Mouse (Mus musculus) kidney, postnatal 4 days (tissue): ENCODE results near the gene Rab20.
"Not testable (repeated sequence)": the region's sequence is repeated elsewhere in the genome, so short reads cannot be mapped to it uniquely, and the experiment has no call there.

Source experiments
- DNase-seq, 2 experiments: peaks; one replicate each; pipeline ENCODE4 v3.0.0; 2021; ENCODE audit warnings: mixed read lengths in 2 of 2

The Rab20 gene

DNA sequence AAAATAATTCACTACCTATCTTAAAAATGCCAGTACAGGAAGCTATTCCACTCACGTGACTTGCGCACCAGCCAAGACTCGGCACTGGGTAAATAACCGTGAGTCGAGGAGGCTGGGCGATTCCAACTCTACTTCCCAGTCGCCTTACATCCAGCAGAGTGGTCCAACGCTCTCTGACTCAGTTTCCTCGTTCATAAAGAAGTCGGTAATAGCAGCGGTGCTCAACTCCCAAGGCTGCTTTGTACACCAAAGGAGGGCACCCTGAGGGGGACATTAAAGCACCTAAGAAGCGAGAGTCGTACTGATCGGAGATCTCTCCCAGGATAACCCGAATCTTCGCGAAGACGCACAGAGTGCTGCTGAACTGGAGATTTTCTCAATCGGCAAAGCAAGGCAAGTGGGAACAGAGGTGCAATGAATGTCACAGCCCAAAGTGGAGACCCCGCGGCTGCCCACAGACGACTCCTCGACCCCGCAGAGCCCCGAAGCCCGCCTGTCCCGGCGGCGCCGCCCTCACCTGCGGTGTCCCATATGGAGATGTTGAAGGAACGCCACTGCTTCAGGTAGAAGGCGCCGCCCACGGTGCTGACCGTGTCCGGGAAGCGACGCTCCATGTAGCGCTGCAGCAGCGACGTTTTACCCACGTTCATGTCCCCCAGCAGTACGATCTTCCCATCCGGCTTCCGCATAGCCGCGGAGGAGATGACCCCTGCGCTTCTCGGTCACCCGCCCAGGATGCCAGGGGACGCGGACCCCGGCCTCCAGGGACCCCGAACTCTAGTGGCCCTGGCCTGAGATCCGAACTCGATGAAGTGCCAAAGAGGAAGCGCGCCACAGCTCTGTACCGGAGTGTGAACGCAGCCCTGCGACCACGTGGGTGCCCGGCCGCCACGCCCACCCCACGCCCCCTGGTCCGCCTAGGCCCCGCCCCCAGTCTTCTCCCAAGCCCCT is at the start of gene Rab20:
TSS of gene Rab20 (minus strand) at position 900 of the 951 bp plus-strand sequence.
- DNase-seq = peak; percentile 91 to 93

- DNase-seq = no peak
Observed at GRCm38 (mm10) chr8:11523331-11523730, 44.8 kb upstream of the Rab20 start.

DNA sequence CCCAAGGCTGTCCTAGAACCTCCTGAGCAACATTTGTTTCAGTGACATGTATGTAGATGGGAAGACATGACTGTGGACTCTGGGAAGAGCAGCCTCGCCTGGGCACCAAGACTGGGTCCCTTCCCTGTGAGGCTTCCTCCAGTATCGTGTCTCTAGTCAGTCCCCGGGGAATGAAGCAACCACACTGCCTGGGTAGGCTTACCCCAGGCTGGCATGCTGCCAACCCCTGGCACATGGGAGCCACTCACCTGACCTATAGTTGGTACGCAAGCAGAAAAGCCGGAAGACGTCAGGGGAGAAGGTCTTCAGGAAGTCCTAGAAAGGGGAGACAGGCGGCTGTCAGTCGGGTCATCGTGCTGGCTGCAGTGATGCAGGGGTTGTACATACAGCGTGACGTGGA is 40.2 kb upstream of the Rab20 start:
- DNase-seq = no peak

- no peak for DNase-seq
Observed at GRCm38 (mm10) chr8:11518056-11518396, 39.5 kb upstream of the Rab20 start.

- DNase-seq = no peak
Observed at GRCm38 (mm10) chr8:11517366-11518055, 39.0 kb upstream of the Rab20 start.

- DNase-seq = no peak
Observed at GRCm38 (mm10) chr8:11516292-11516691, 37.8 kb upstream of the Rab20 start.

DNA sequence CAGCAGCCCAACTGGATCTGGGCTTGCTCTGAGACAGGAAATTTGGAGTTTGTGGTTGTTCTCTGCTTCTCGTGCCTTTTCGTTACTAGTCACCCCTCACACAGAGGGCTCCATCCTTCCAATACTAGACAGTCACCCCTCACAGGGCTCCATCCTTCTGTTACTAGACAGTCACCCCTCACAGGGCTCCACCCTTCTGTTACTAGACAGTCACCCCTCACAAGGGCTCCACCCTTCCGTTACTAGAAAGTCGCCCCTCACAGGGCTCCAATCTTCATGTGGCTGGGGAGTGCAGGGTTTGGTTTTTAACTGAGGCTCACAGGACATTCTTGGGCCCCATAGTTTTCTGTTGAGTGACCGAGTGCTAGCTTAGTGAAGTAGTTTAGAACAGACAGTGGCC is 34.7 kb upstream of the Rab20 start:
- DNase-seq = no peak

DNA sequence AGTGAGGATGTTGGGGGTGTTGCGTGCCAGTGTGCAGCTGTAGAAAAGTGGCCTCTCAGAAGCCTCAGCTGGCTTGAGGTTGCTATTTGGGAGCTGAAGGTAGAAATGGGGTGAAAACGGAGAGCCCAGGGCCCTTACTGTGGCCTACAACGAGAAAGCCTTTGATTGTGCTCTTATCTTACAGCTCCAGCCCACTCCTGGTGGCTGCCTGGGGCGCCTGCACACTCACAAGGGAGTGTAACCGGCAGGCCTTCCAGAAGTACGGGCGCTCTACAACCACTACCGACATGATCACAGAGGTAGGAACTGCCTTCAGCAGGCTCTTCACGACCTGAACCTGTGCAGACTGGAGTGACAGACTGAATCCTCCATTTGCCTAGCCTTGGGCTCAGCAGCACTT is 34.2 kb upstream of the Rab20 start:
- no peak for DNase-seq

DNA sequence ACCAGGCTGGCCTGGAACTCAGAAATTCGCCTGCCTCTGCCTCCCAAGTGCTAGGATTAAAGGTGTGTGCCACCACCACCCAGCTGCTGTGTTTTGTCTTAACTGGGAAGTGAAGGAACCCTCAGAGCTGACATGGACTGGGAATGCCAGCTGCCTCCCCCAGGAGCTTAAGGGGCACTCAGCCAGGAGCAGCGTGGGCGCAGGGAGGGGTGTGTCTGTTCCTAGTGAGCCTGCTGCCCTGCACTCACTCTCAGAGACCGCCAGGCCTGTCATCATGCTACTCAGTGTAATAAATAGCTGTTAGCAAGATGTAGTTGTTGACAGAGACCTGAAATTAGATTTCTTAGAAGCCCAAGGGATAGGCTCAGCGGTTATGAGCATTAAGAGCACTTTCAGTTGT is 32.5 kb upstream of the Rab20 start:
- no peak for DNase-seq

- no peak for DNase-seq
Observed at GRCm38 (mm10) chr8:11508880-11509279, 30.4 kb upstream of the Rab20 start.

GRCm38 (mm10) chr8:11506802-11507201 is 28.3 kb upstream of the Rab20 start:
- DNase-seq = peak; percentile 81 to 84

DNA sequence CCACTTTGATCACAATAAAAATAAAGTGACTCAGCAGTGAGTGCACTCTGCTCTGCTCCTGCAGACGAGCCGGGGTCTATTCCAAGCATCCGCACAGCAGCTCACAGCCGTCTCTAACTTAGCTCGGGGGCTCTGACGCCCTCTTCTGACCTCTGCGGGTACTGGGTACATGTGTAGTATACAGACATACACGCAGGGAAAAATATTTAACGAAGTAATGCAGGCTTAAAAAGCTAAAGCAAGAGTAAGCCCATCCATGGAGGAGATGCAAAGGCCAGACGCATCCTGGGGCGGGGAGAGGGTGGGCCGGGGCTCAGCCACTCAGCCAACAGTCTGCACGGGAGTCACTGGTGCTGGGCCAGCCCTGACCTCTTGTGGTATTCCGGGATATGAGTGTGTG is 27.6 kb upstream of the Rab20 start:
- DNase-seq = no peak

GRCm38 (mm10) chr8:11503476-11504232 is 25.1 kb upstream of the Rab20 start:
- DNase-seq = no peak

GRCm38 (mm10) chr8:11498786-11499485 is 20.4 kb upstream of the Rab20 start:
- DNase-seq = no peak

DNA sequence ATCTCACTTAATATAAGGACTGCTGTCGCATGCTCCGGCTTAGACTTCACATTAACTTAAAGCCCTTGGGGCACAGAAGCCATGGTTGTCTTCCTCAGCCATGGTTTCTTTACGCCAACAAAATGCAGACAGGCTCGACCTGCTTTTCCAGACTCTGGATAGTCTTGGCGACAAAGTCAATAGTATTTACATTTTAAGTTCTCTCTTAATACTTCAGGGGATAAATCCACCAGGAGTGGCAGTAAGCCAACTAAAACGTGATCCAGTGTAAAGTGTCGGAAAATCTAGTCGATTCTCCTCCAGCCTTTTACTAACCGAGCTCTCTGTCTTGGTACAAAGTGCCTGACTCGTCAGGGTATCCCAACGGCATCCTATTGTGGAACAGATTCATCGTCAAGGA is 19.8 kb upstream of the Rab20 start:
- DNase-seq = no peak

GRCm38 (mm10) chr8:11497017-11497990 is 18.8 kb upstream of the Rab20 start, which contains the start of gene Naxd:
Gene Naxd, plus strand, starts transcription at chr8:11497506.
- peak; percentile 91 to 95 for DNase-seq

GRCm38 (mm10) chr8:11492340-11492739 is 13.8 kb upstream of the Rab20 start:
- DNase-seq = not testable (repeated sequence)

- no peak for DNase-seq
Observed at GRCm38 (mm10) chr8:11487229-11487628, 8.7 kb upstream of the Rab20 start.

- peak; percentile 89 to 90 for DNase-seq
Observed at GRCm38 (mm10) chr8:11486142-11486541, 7.6 kb upstream of the Rab20 start.

DNA sequence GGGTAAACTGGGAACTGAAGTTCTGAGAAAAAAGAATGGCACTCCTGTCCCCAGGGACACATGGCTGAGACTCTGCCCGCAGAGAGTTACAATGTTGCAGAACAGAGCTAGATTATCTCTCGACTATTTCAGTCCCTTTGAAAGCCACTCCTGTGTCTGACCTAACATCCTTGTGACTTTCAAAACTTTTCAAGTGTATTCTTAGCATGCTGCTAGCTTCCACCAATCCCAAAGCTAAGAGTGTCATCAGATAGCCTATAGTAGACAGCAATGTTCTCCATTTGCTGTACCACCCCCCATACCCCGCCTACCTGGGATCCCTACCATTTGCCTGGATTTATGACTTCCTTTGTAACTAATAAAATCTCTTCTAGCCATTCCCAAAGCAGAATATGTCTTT is 4.0 kb upstream of the Rab20 start:
- peak in 1 of 2 experiments; percentile 56 for DNase-seq

DNA sequence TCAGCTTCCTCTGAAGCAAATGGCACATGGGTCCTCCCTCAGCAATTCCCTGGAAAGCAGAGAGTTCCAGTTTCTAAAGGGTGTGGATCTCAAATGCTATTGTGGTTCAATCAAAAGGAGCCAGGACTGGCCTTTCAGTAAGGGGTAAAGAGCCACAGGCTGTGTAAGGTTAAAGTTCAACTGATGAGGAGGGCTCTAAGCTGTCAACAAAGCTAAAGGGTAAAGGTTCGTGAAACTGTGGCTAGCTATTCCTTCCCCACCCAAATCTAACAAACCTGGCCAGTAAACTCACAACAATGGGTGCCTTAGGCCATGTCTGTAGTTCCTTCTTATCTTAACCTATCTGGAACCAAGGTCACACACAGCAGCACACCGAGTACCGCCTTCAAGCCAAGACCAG is 3.4 kb upstream of the Rab20 start:
- DNase-seq = no peak
